Mouse (Mus musculus): ENCODE results near the gene Dnmt3a.

GRCm38 (mm10) chr12:3897057-3897545 is 91.3 kb downstream of the Dnmt3a start:
- TF ChIP-seq MAX (IDR thresholded peaks at IDR 0.05; ENCODE audit: low read length), result no peak
- TF ChIP-seq CTCF (IDR thresholded peaks at IDR 0.05 in 2 of 3, conservative IDR thresholded peaks at IDR 0.05 in 1 of 3; ENCODE audit: control insufficient read depth in 1 of 3, insufficient read depth in 1 of 3, low read depth in 2 of 3, low read length in 3 of 3, poor library complexity in 1 of 3, severe bottlenecking in 1 of 3), result no peak
- TF ChIP-seq ZC3H11A (IDR thresholded peaks at IDR 0.05; ENCODE audit: low read depth, low read length), result no peak
- no peak for TF ChIP-seq CHD2 (IDR thresholded peaks at IDR 0.05; ENCODE audit: low read length)
- no peak for TF ChIP-seq MAFK (IDR thresholded peaks at IDR 0.05; ENCODE audit: borderline replicate concordance, low read depth, low read length)
- TF ChIP-seq HCFC1 (IDR thresholded peaks at IDR 0.05; ENCODE audit: low read depth, low read length), result no peak
- TF ChIP-seq E2F4 (IDR thresholded peaks at IDR 0.05; ENCODE audit: borderline replicate concordance, low read depth, low read length), result no peak
- TF ChIP-seq POLR2A (IDR thresholded peaks at IDR 0.05; ENCODE audit: control insufficient read depth in 1 of 2, insufficient read depth in 1 of 2, low read depth in 1 of 2, low read length in 2 of 2, poor library complexity in 1 of 2), result no peak
- no peak for TF ChIP-seq KAT2A (conservative IDR thresholded peaks at IDR 0.05; ENCODE audit: low read depth, low read length)
- TF ChIP-seq ZNF384 (IDR thresholded peaks at IDR 0.05; ENCODE audit: low read depth, low read length), result no peak
- TF ChIP-seq POLR2AphosphoS5 (IDR thresholded peaks at IDR 0.05; ENCODE audit: borderline replicate concordance, low read depth, low read length), result no peak
- no peak for TF ChIP-seq GABPA (IDR thresholded peaks at IDR 0.05; ENCODE audit: low read depth, low read length)
- TF ChIP-seq UBTF (IDR thresholded peaks at IDR 0.05; ENCODE audit: borderline replicate concordance, insufficient read depth, low read depth, low read length), result no peak

All from MEL (cell line).